Mouse (Mus musculus): ENCODE results near the gene Rbl1. TPM values are rescaled to one million over a fixed set of nuclear protein-coding genes. Genes with fewer than 3 reads are reported as not detected.

The Rbl1 gene
- total RNA-seq, 2 experiments from 2014 or later: 21.7 to 22.1 TPM

GRCm38 (mm10) chr2:157132686-157133540, 71.4 kb downstream of the Rbl1 start:
- DNase-seq: no peak

GRCm38 (mm10) chr2:157132086-157132485, 72.2 kb downstream of the Rbl1 start:
- DNase-seq: no peak

GRCm38 (mm10) chr2:157130813-157131514, 73.4 kb downstream of the Rbl1 start:
- DNase-seq: peak; percentile 9

- DNase-seq: no peak
Measured at GRCm38 (mm10) chr2:157129601-157130164, 74.7 kb downstream of the Rbl1 start.

GRCm38 (mm10) chr2:157129096-157129495, 75.2 kb downstream of the Rbl1 start:
- no peak for DNase-seq

- DNase-seq: no peak
Measured at GRCm38 (mm10) chr2:157128072-157128471, 76.3 kb downstream of the Rbl1 start.

GRCm38 (mm10) chr2:157127370-157127769, 77.0 kb downstream of the Rbl1 start:
- no peak for DNase-seq

GRCm38 (mm10) chr2:157125246-157125645, 79.1 kb downstream of the Rbl1 start:
- DNase-seq: no peak

- no peak for DNase-seq
Measured at GRCm38 (mm10) chr2:157121766-157122165, 82.6 kb downstream of the Rbl1 start.

GRCm38 (mm10) chr2:157119075-157119474, 85.3 kb downstream of the Rbl1 start:
- no peak for DNase-seq

- no peak for DNase-seq
Measured at GRCm38 (mm10) chr2:157118556-157118955, 85.8 kb downstream of the Rbl1 start.

GRCm38 (mm10) chr2:157116964-157117363, 87.4 kb downstream of the Rbl1 start:
- no peak for DNase-seq

- DNase-seq: no peak
Measured at GRCm38 (mm10) chr2:157108236-157108635, 96.1 kb downstream of the Rbl1 start.

GRCm38 (mm10) chr2:157104454-157104853, 99.9 kb downstream of the Rbl1 start:
- no peak for DNase-seq

- DNase-seq: no peak
Measured at GRCm38 (mm10) chr2:157102256-157102655, 102.1 kb downstream of the Rbl1 start.

GRCm38 (mm10) chr2:157101650-157102049, 102.7 kb downstream of the Rbl1 start:
- no peak for DNase-seq

GRCm38 (mm10) chr2:157100319-157100605, 104.1 kb downstream of the Rbl1 start:
- DNase-seq: no peak

GRCm38 (mm10) chr2:157099532-157100318, 104.6 kb downstream of the Rbl1 start:
- DNase-seq: no peak
